Mouse (Mus musculus): ENCODE data around the gene Tecta. TPM values are rescaled to one million over a fixed set of nuclear protein-coding genes. Genes with fewer than 3 reads are reported as not detected.

Tecta gene
- total RNA-seq, 2 experiments from 2014 or later: 0.48 to 0.55 TPM

- DNase-seq: no peak
These were observed 81.2 kb downstream of the Tecta start for GRCm38 (mm10) chr9:42318455-42318987.

GRCm38 (mm10) chr9:42317337-42317736, 82.4 kb downstream of the Tecta start:
- peak in 1 of 2 experiments; percentile 15 for DNase-seq

GRCm38 (mm10) chr9:42315816-42316215, 83.9 kb downstream of the Tecta start:
- no peak for DNase-seq

- no peak for DNase-seq
These were observed 84.8 kb downstream of the Tecta start for GRCm38 (mm10) chr9:42314959-42315358.

- no peak for DNase-seq
These were observed 85.3 kb downstream of the Tecta start for GRCm38 (mm10) chr9:42314388-42314787.

GRCm38 (mm10) chr9:42313872-42314271, 85.9 kb downstream of the Tecta start:
- DNase-seq: no peak

GRCm38 (mm10) chr9:42311311-42311710, 88.4 kb downstream of the Tecta start:
- DNase-seq: no peak

GRCm38 (mm10) chr9:42303894-42304293, 95.8 kb downstream of the Tecta start:
- no peak for DNase-seq

- no peak for DNase-seq
These were observed 98.6 kb downstream of the Tecta start for GRCm38 (mm10) chr9:42301082-42301633.

- no peak for DNase-seq
These were observed 103.3 kb downstream of the Tecta start for GRCm38 (mm10) chr9:42296297-42296922.

GRCm38 (mm10) chr9:42294131-42294530, 105.6 kb downstream of the Tecta start:
- no peak for DNase-seq

GRCm38 (mm10) chr9:42293596-42293995, 106.1 kb downstream of the Tecta start:
- no peak for DNase-seq

GRCm38 (mm10) chr9:42293051-42293450, 106.7 kb downstream of the Tecta start:
- DNase-seq: no peak

- no peak for DNase-seq
These were observed 120.1 kb downstream of the Tecta start for GRCm38 (mm10) chr9:42279676-42280075.

Small RNA genes lying within 50 kb of the gene (microRNA-seq; reads per million reads assigned to microRNA genes)
- 0 reads per million in 2 experiments for gene Gm44311

Other genes with a start within 250 kb of the Tecta start
- 10 to 100 TPM; 58.6 to 59.0 TPM for gene Sc5d, start 135.7 kb downstream of the Tecta start, total RNA-seq (2021)
- 10 to 100 TPM; 56.4 to 59.3 TPM for gene Tbcel, start 107.9 kb upstream of the Tecta start, total RNA-seq (2021)

All from layer of hippocampus, postnatal 36 days (tissue).